Mouse (Mus musculus): ENCODE results near the gene Mvb12b.

Gene Mvb12b

GRCm38 (mm10) chr2:33736722-33737121 is 151.0 kb downstream of the Mvb12b start:
- ATAC-seq (ENCODE audit: low TSS enrichment), result peak; percentile 70

GRCm38 (mm10) chr2:33734781-33735485 is 152.8 kb downstream of the Mvb12b start:
- ATAC-seq (ENCODE audit: low TSS enrichment), result peak; percentile 78

GRCm38 (mm10) chr2:33729701-33730100 is 158.0 kb downstream of the Mvb12b start:
- ATAC-seq (ENCODE audit: low TSS enrichment), result no peak

- ATAC-seq (ENCODE audit: low TSS enrichment), result no peak
Measured at GRCm38 (mm10) chr2:33727199-33727598, 160.5 kb downstream of the Mvb12b start.

GRCm38 (mm10) chr2:33720380-33720898 is 167.3 kb downstream of the Mvb12b start:
- no peak for ATAC-seq (ENCODE audit: low TSS enrichment)

- ATAC-seq (ENCODE audit: low TSS enrichment), result no peak
Measured at GRCm38 (mm10) chr2:33719339-33720066, 168.2 kb downstream of the Mvb12b start.

- ATAC-seq (ENCODE audit: low TSS enrichment), result no peak
Measured at GRCm38 (mm10) chr2:33718561-33718960, 169.2 kb downstream of the Mvb12b start.

GRCm38 (mm10) chr2:33717821-33718351 is 169.9 kb downstream of the Mvb12b start:
- ATAC-seq (ENCODE audit: low TSS enrichment), result no peak

GRCm38 (mm10) chr2:33717378-33717777 is 170.4 kb downstream of the Mvb12b start:
- no peak for ATAC-seq (ENCODE audit: low TSS enrichment)

- ATAC-seq (ENCODE audit: low TSS enrichment), result no peak
Measured at GRCm38 (mm10) chr2:33716878-33717277, 170.9 kb downstream of the Mvb12b start.

GRCm38 (mm10) chr2:33714932-33715331 is 172.8 kb downstream of the Mvb12b start:
- ATAC-seq (ENCODE audit: low TSS enrichment), result no peak

- ATAC-seq (ENCODE audit: low TSS enrichment), result no peak
Measured at GRCm38 (mm10) chr2:33713580-33714260, 174.0 kb downstream of the Mvb12b start.

GRCm38 (mm10) chr2:33712811-33713210 is 174.9 kb downstream of the Mvb12b start:
- ATAC-seq (ENCODE audit: low TSS enrichment), result no peak

GRCm38 (mm10) chr2:33708831-33709230 is 178.9 kb downstream of the Mvb12b start:
- ATAC-seq (ENCODE audit: low TSS enrichment), result peak; percentile 93

- ATAC-seq (ENCODE audit: low TSS enrichment), result no peak
Measured at GRCm38 (mm10) chr2:33708096-33708495, 179.7 kb downstream of the Mvb12b start.

GRCm38 (mm10) chr2:33706403-33706802 is 181.3 kb downstream of the Mvb12b start:
- no peak for ATAC-seq (ENCODE audit: low TSS enrichment)

GRCm38 (mm10) chr2:33705687-33706320 is 181.9 kb downstream of the Mvb12b start:
- ATAC-seq (ENCODE audit: low TSS enrichment), result no peak

- no peak for ATAC-seq (ENCODE audit: low TSS enrichment)
Measured at GRCm38 (mm10) chr2:33703286-33703685, 184.5 kb downstream of the Mvb12b start.

GRCm38 (mm10) chr2:33702705-33703104 is 185.0 kb downstream of the Mvb12b start:
- ATAC-seq (ENCODE audit: low TSS enrichment), result no peak

GRCm38 (mm10) chr2:33701446-33701815 is 186.3 kb downstream of the Mvb12b start:
- no peak for ATAC-seq (ENCODE audit: low TSS enrichment)

GRCm38 (mm10) chr2:33700581-33701445 is 186.9 kb downstream of the Mvb12b start:
- ATAC-seq (ENCODE audit: low TSS enrichment), result no peak

Measured in frontal cortex, adult (tissue).